Mouse (Mus musculus) cerebellum, adult 18-20 months (tissue): ENCODE data around the gene Gm438.
A peak's percentile ranks its signal among the peaks of the same experiment; 100 is the strongest.
"Not testable (repeated sequence)": the region's sequence is repeated elsewhere in the genome, so short reads cannot be mapped to it uniquely, and the experiment has no call there.

Experiments used
- DNase-seq, 2 experiments: peaks; one replicate each; pipeline ENCODE4 v3.0.0; 2021

Gene Gm438

GRCm38 (mm10) chr4:144786483-144786882 lies at the start of gene Gm438:
Gm438 (minus strand) TSS chr4:144786583.
- no peak for DNase-seq

GRCm38 (mm10) chr4:144824706-144825105 lies 38.3 kb upstream of the Gm438 start:
- DNase-seq, result no peak

GRCm38 (mm10) chr4:144823996-144824395 lies 37.6 kb upstream of the Gm438 start:
- no peak for DNase-seq

GRCm38 (mm10) chr4:144807135-144807534 lies 20.8 kb upstream of the Gm438 start:
- not testable (repeated sequence) for DNase-seq

GRCm38 (mm10) chr4:144803633-144804032 lies 17.2 kb upstream of the Gm438 start:
- DNase-seq, result no peak

GRCm38 (mm10) chr4:144790141-144790540 lies 3.8 kb upstream of the Gm438 start:
- no peak for DNase-seq

- no peak for DNase-seq
Observed at GRCm38 (mm10) chr4:144782476-144783197, 3.7 kb downstream of the Gm438 start.

GRCm38 (mm10) chr4:144765722-144766121 lies 20.7 kb downstream of the Gm438 start:
- peak; percentile 33 to 48 for DNase-seq

GRCm38 (mm10) chr4:144749139-144749538 lies 37.2 kb downstream of the Gm438 start:
- no peak for DNase-seq
